Mouse (Mus musculus) liver, embryonic 14.5 days (tissue): Measurements from ENCODE around the gene Crebbp. TPM values are rescaled to one million over a fixed set of nuclear protein-coding genes. Genes with fewer than 3 reads are reported as not detected.

Source experiments
- ATAC-seq: fragments of 200-750 bp; cut with Nextera tagmentation; 2 replicates; pipeline ENCODE4 v1.8.0; 2017; ENCODE audit warnings: moderate number of reproducible peaks, mild to moderate bottlenecking, moderate library complexity; ENCODE audit not compliant: insufficient read depth
- DNase-seq, 3 experiments: peaks; one replicate each; pipeline ENCODE4 v3.0.0-alpha.2; 2012 to 2013; ENCODE audit warnings: low read depth in 3 of 3, low spot score in 3 of 3
- H3K27ac ChIP-seq: fragments of 300-500 bp; sonication (generic); 2 replicates; pipeline ENCODE4 v1.5.1; 2014; ENCODE audit warnings: moderate library complexity, mild to moderate bottlenecking, control low read depth, inconsistent platforms
- H3K27me3 ChIP-seq: fragments of 300-500 bp; sonication (generic); 2 replicates; pipeline ENCODE4 v1.6.1; 2014; ENCODE audit warnings: mild to moderate bottlenecking, low read length, moderate library complexity; ENCODE audit not compliant: control insufficient read depth, insufficient read depth
- H3K36me3 ChIP-seq: fragments of 300-500 bp; sonication (generic); replicated peaks from 2 replicates; pipeline ENCODE4 v1.6.1; 2014; ENCODE audit warnings: low read depth; ENCODE audit not compliant: control insufficient read depth, insufficient read depth
- H3K4me1 ChIP-seq, 2 experiments: fragments of 200-500 bp in 1 of 2; fragments of 300-500 bp in 1 of 2; sonication (generic) in 1 of 2; replicated peaks; 2 replicates each; pipeline ENCODE4 v1.6.1; 2012 to 2014; ENCODE audit warnings: antibody characterized with exemption in 1 of 2, inconsistent platforms in 1 of 2, low read length in 1 of 2; ENCODE audit not compliant: control insufficient read depth in 2 of 2, insufficient read depth in 2 of 2
- H3K4me2 ChIP-seq: fragments of 300-500 bp; sonication (generic); 2 replicates; pipeline ENCODE4 v1.6.1; 2014; ENCODE audit warnings: low read depth, mild to moderate bottlenecking, control low read depth, moderate library complexity
- H3K4me3 ChIP-seq, 2 experiments: fragments of 200-500 bp in 1 of 2; fragments of 300-500 bp in 1 of 2; sonication (generic) in 1 of 2; 2 replicates each; pipeline ENCODE4 v1.5.1; 2012 to 2014; ENCODE audit warnings: low read depth in 2 of 2, low read length in 2 of 2, mild to moderate bottlenecking in 2 of 2, control low read depth in 1 of 2, inconsistent platforms in 1 of 2, moderate library complexity in 1 of 2; ENCODE audit not compliant: insufficient read depth in 1 of 2
- H3K9ac ChIP-seq: fragments of 300-500 bp; sonication (generic); replicated peaks from 2 replicates; pipeline ENCODE4 v1.6.1; 2014; ENCODE audit warnings: mild to moderate bottlenecking, control low read depth, moderate library complexity
- H3K9me3 ChIP-seq: fragments of 300-500 bp; sonication (generic); 2 replicates; pipeline ENCODE4 v1.6.1; 2016; ENCODE audit warnings: low read length, mixed read lengths; ENCODE audit not compliant: control insufficient read depth
- CTCF ChIP-seq: IDR thresholded peaks from 2 replicates; pipeline ENCODE4 v1.5.1; 2016; ENCODE audit warnings: antibody characterized with exemption, low read depth, control low read depth
- EP300 ChIP-seq: IDR thresholded peaks from 2 replicates; pipeline ENCODE4 v1.6.1; 2016; ENCODE audit warnings: antibody characterized with exemption, low read depth
- WGBS: fragments of 180-500 bp; shearing (Covaris S2); extraction: QIAGEN DNeasy Blood & Tissue Kit; methylation state at CpG from one replicate; pipeline ENCODE4 v1.1.7; 2014; ENCODE audit not compliant: insufficient replicate concordance; 5-methylcytosine and 5-hydroxymethylcytosine counted together
- polyA plus RNA-seq, 2 experiments: library from polyadenylated mRNA; depleted of rRNA in 1 of 2; stranded (reverse) in 1 of 2; unstranded in 1 of 2; fragments of >200 nt; fragmentation: Nextera tagmentation in 1 of 2; extraction: Ambion mirVana in 1 of 2; gene quantifications; 2 replicates each; pipeline versions ENCODE4 v1.2.1 to v1.2.3; 2012 to 2014

The Crebbp gene
- polyA plus RNA-seq, 2 experiments, result 3.6 to 7.0 TPM

- Histone ChIP-seq H3K4me3 (no peak overlapping the region), H3K4me1 (peaks cover 0 to 4% of the 10 kb centered on the region in 2 experiments; a peak in 2 of 4 replicates), H3K9me3 (no peaks in the 10 kb centered on the region), H3K27ac (no peak overlapping the region), H3K27me3 (no peaks in the 10 kb centered on the region), H3K9ac (no peak overlapping the region), H3K36me3 (no peaks in the 10 kb centered on the region), H3K4me2 (no peak overlapping the region)
- no peak for TF ChIP-seq EP300
- no peak for TF ChIP-seq CTCF
- ATAC-seq (no peak), DNase-seq (no peak)
- 65% methylated on average over 4 of the region's 4 CpGs for WGBS
These were observed 22.3 kb upstream of the Crebbp start for GRCm38 (mm10) chr16:4236131-4236530.

- ATAC-seq, result 0 out of 2 replicates have a peak, but pooled peaks have one; percentile 35
- peaks cover 0 to 4% of the 10 kb centered on the region in 2 experiments; a peak in 2 of 4 replicates for H3K4me1 ChIP-seq
- H3K4me3 ChIP-seq, result no peak overlapping the region
- no peaks in the 10 kb centered on the region for H3K9me3 ChIP-seq
- no peak overlapping the region for H3K27ac ChIP-seq
- H3K27me3 ChIP-seq, result no peaks in the 10 kb centered on the region
- no peak for DNase-seq
- TF ChIP-seq CTCF (no peak), EP300 (no peak)
- no peak overlapping the region for H3K4me2 ChIP-seq
- H3K9ac ChIP-seq, result no peak overlapping the region
- no peaks in the 10 kb centered on the region for H3K36me3 ChIP-seq
These were observed 21.8 kb upstream of the Crebbp start for GRCm38 (mm10) chr16:4235587-4235986.

- Histone ChIP-seq H3K36me3 (no peaks in the 10 kb centered on the region), H3K27me3 (no peaks in the 10 kb centered on the region), H3K9me3 (no peaks in the 10 kb centered on the region), H3K27ac (no peak overlapping the region), H3K9ac (no peak overlapping the region), H3K4me1 (no peaks in the 10 kb centered on the region), H3K4me3 (no peak overlapping the region), H3K4me2 (no peak overlapping the region)
- WGBS, result 70% methylated on average over 2 of the region's 2 CpGs
- TF ChIP-seq CTCF (no peak), EP300 (no peak)
- DNase-seq (no peak), ATAC-seq (no peak)
These were observed 12.0 kb upstream of the Crebbp start for GRCm38 (mm10) chr16:4225841-4226240.

- Histone ChIP-seq H3K9ac (peak overlapping the region; percentile 79), H3K4me1 (peaks cover 6 to 19% of the 10 kb centered on the region in 2 experiments; a peak in 3 of 4 replicates), H3K4me3 (peak overlapping the region; percentile 84 to 96), H3K4me2 (peak overlapping the region; percentile 94), H3K9me3 (no peaks in the 10 kb centered on the region), H3K36me3 (no peaks in the 10 kb centered on the region), H3K27ac (no peak overlapping the region), H3K27me3 (no peaks in the 10 kb centered on the region)
- TF ChIP-seq EP300, result no peak
- TF ChIP-seq CTCF, result no peak
- ATAC-seq, result no peak
- DNase-seq, result no peak
- 46% methylated on average over 10 of the region's 10 CpGs for WGBS
These were observed 939 bp upstream of the Crebbp start for GRCm38 (mm10) chr16:4214631-4215240.

- ATAC-seq, result peak; percentile 56
- Histone ChIP-seq H3K4me1 (peaks cover 6 to 19% of the 10 kb centered on the region in 2 experiments; a peak in 3 of 4 replicates), H3K36me3 (no peaks in the 10 kb centered on the region; the same call in none of the 2 replicates), H3K27me3 (no peaks in the 10 kb centered on the region), H3K4me2 (peak overlapping the region; percentile 94), H3K9me3 (no peaks in the 10 kb centered on the region), H3K9ac (peak overlapping the region; percentile 99), H3K4me3 (peak overlapping the region; percentile 78 to 96), H3K27ac (peak overlapping the region; percentile 62; the same call in 1 of the 2 replicates)
- under 1% methylated on average over 98 of the region's 128 CpGs for WGBS
- TF ChIP-seq EP300 (no peak), CTCF (no peak)
- DNase-seq, result peak; percentile 17 to 31 (median 29)
These were observed 616 bp downstream of the Crebbp start for GRCm38 (mm10) chr16:4212963-4213798.
